Mouse (Mus musculus): ENCODE measurements around the gene Vav3. TPM values are rescaled to one million over a fixed set of nuclear protein-coding genes. Genes with fewer than 3 reads are reported as not detected.

Vav3 gene
- total RNA-seq, 2 experiments from 2014 or later, result 2.9 to 4.6 TPM

GRCm38 (mm10) chr3:109487823-109488222 lies 147.4 kb downstream of the Vav3 start:
- intact Hi-C loops (cut with DNase I; ENCODE audit: low total_unique reads), result loop anchor here (5.0 to 10.0 kb wide), 2 partner anchors 143 to 316 kb away; partner anchors contain the start of gene Vav3

GRCm38 (mm10) chr3:109488750-109489171 lies 148.3 kb downstream of the Vav3 start:
- no peak for DNase-seq
- intact Hi-C loops (cut with DNase I; ENCODE audit: low total_unique reads), result loop anchor here (5.0 to 10.0 kb wide), 2 partner anchors 144 to 316 kb away; partner anchors contain the start of gene Vav3

More at GRCm38 (mm10) chr3:109487823-109488222, 147.4 kb downstream of the Vav3 start:
- DNase-seq, result no peak

GRCm38 (mm10) chr3:109490561-109491296 lies 150.3 kb downstream of the Vav3 start:
- intact Hi-C loops (cut with DNase I; ENCODE audit: low total_unique reads), result no loop called here
- DNase-seq, result no peak

GRCm38 (mm10) chr3:109491568-109491967 lies 151.1 kb downstream of the Vav3 start:
- peak; percentile 48 for DNase-seq
- intact Hi-C loops (cut with DNase I; ENCODE audit: low total_unique reads), result no loop called here

GRCm38 (mm10) chr3:109496461-109496860 lies 156.0 kb downstream of the Vav3 start:
- intact Hi-C loops (cut with DNase I; ENCODE audit: low total_unique reads), result no loop called here
- DNase-seq, result no peak

- intact Hi-C loops (cut with DNase I; ENCODE audit: low total_unique reads), result no loop called here
- DNase-seq, result no peak
These were observed 156.6 kb downstream of the Vav3 start for GRCm38 (mm10) chr3:109497074-109497473.

- intact Hi-C loops (cut with DNase I; ENCODE audit: low total_unique reads), result no loop called here
- DNase-seq, result no peak
These were observed 159.5 kb downstream of the Vav3 start for GRCm38 (mm10) chr3:109499861-109500456.

- intact Hi-C loops (cut with DNase I; ENCODE audit: low total_unique reads), result no loop called here
- DNase-seq, result no peak
These were observed 169.3 kb downstream of the Vav3 start for GRCm38 (mm10) chr3:109509784-109510183.

GRCm38 (mm10) chr3:109511849-109512248 lies 171.4 kb downstream of the Vav3 start:
- no peak for DNase-seq
- intact Hi-C loops (cut with DNase I; ENCODE audit: low total_unique reads), result no loop called here

- intact Hi-C loops (cut with DNase I; ENCODE audit: low total_unique reads), result no loop called here
- peak; percentile 5 for DNase-seq
These were observed 175.0 kb downstream of the Vav3 start for GRCm38 (mm10) chr3:109515479-109515878.

- intact Hi-C loops (cut with DNase I; ENCODE audit: low total_unique reads), result no loop called here
- DNase-seq, result no peak
These were observed 175.9 kb downstream of the Vav3 start for GRCm38 (mm10) chr3:109516372-109516771.

GRCm38 (mm10) chr3:109522115-109522514 lies 181.7 kb downstream of the Vav3 start:
- intact Hi-C loops (cut with DNase I; ENCODE audit: low total_unique reads), result no loop called here

GRCm38 (mm10) chr3:109525825-109526224 lies 185.4 kb downstream of the Vav3 start:
- intact Hi-C loops (cut with DNase I; ENCODE audit: low total_unique reads), result no loop called here
- DNase-seq, result no peak

More at GRCm38 (mm10) chr3:109522115-109522514, 181.7 kb downstream of the Vav3 start:
- no peak for DNase-seq

- intact Hi-C loops (cut with DNase I; ENCODE audit: low total_unique reads), result no loop called here
- peak; percentile 72 for DNase-seq
These were observed 185.8 kb downstream of the Vav3 start for GRCm38 (mm10) chr3:109526246-109526645.

GRCm38 (mm10) chr3:109526651-109527050 lies 186.2 kb downstream of the Vav3 start:
- DNase-seq, result no peak
- intact Hi-C loops (cut with DNase I; ENCODE audit: low total_unique reads), result no loop called here

GRCm38 (mm10) chr3:109528688-109529087 lies 188.2 kb downstream of the Vav3 start:
- intact Hi-C loops (cut with DNase I; ENCODE audit: low total_unique reads), result no loop called here

GRCm38 (mm10) chr3:109537686-109538085 lies 197.2 kb downstream of the Vav3 start:
- intact Hi-C loops (cut with DNase I; ENCODE audit: low total_unique reads), result no loop called here
- DNase-seq, result no peak

More at GRCm38 (mm10) chr3:109528688-109529087, 188.2 kb downstream of the Vav3 start:
- no peak for DNase-seq

- no peak for DNase-seq
- intact Hi-C loops (cut with DNase I; ENCODE audit: low total_unique reads), result no loop called here
These were observed 199.6 kb downstream of the Vav3 start for GRCm38 (mm10) chr3:109540009-109540408.

- no peak for DNase-seq
- intact Hi-C loops (cut with DNase I; ENCODE audit: low total_unique reads), result no loop called here
These were observed 204.2 kb downstream of the Vav3 start for GRCm38 (mm10) chr3:109544476-109545221.

GRCm38 (mm10) chr3:109557329-109557728 lies 216.9 kb downstream of the Vav3 start:
- intact Hi-C loops (cut with DNase I; ENCODE audit: low total_unique reads), result no loop called here

More at GRCm38 (mm10) chr3:109557329-109557728, 216.9 kb downstream of the Vav3 start:
- DNase-seq, result no peak
